Mouse (Mus musculus) kidney, postnatal 0 days (tissue): ENCODE data around the gene Mepce. TPM values are rescaled to one million over a fixed set of nuclear protein-coding genes. Genes with fewer than 3 reads are reported as not detected.

Experiments used
- ATAC-seq: fragments of 200-750 bp; cut with Nextera tagmentation; replicated peaks from 2 replicates; pipeline ENCODE4 v1.8.0; 2017; ENCODE audit warnings: low read depth, moderate number of reproducible peaks, moderate TSS enrichment, moderate library complexity; ENCODE audit not compliant: low FRiP score
- DNase-seq: peaks from one replicate; pipeline ENCODE4 v3.0.0-alpha.2; 2016; ENCODE audit warnings: low spot score
- H3K27ac ChIP-seq: fragments of 300-500 bp; sonication (generic); 2 replicates; pipeline ENCODE4 v1.5.1; 2014; ENCODE audit warnings: mild to moderate bottlenecking
- H3K27me3 ChIP-seq: fragments of 300-500 bp; sonication (generic); 2 replicates; pipeline ENCODE4 v1.6.1; 2014; ENCODE audit warnings: low read length, mixed read lengths; ENCODE audit not compliant: insufficient read depth
- H3K36me3 ChIP-seq: fragments of 300-500 bp; sonication (generic); 2 replicates; pipeline ENCODE4 v1.6.1; 2014; ENCODE audit warnings: low read length, mixed read lengths; ENCODE audit not compliant: insufficient read depth
- H3K4me1 ChIP-seq: fragments of 300-500 bp; sonication (generic); replicated peaks from 2 replicates; pipeline ENCODE4 v1.6.1; 2014; ENCODE audit warnings: antibody characterized with exemption, low read length, mixed read lengths; ENCODE audit not compliant: insufficient read depth
- H3K4me2 ChIP-seq: fragments of 300-500 bp; sonication (generic); 2 replicates; pipeline ENCODE4 v1.6.1; 2014; ENCODE audit warnings: mild to moderate bottlenecking, low read length, moderate library complexity, mixed read lengths
- H3K4me3 ChIP-seq: fragments of 300-500 bp; sonication (generic); replicated peaks from 2 replicates; pipeline ENCODE4 v1.5.1; 2014; ENCODE audit warnings: low read depth, low read length
- H3K9ac ChIP-seq: fragments of 300-500 bp; sonication (generic); 2 replicates; pipeline ENCODE4 v1.6.1; 2014; ENCODE audit warnings: low read depth, low read length
- H3K9me3 ChIP-seq: fragments of 300-500 bp; sonication (generic); replicated peaks from 2 replicates; pipeline ENCODE4 v1.6.1; 2016; ENCODE audit warnings: low read length, inconsistent platforms, mixed read lengths
- CTCF ChIP-seq: IDR thresholded peaks from 2 replicates; pipeline ENCODE4 v1.5.1; 2016; ENCODE audit warnings: antibody characterized with exemption, low read depth, mild to moderate bottlenecking, moderate library complexity
- WGBS: fragments of 180-500 bp; shearing (Covaris S2); extraction: QIAGEN DNeasy Blood & Tissue Kit; methylation state at CpG from one replicate; pipeline ENCODE4 v1.1.7; 2014; 5-methylcytosine and 5-hydroxymethylcytosine counted together
- polyA plus RNA-seq: library from polyadenylated mRNA; unstranded; fragments of >200 nt; fragmentation: Nextera tagmentation; extraction: Ambion mirVana; gene quantifications from 2 replicates; pipeline ENCODE4 v1.2.1, GENCODE M21; 2015

The Mepce gene
- polyA plus RNA-seq, 1 experiment from 2014 or later, result 11.6 TPM

GRCm38 (mm10) chr5:137745214-137746171 is 42.0 kb downstream of the Mepce start, which contains the start of gene Tsc22d4:
Gene Tsc22d4 (plus strand): TSS chr5:137745730.
- H3K4me1 ChIP-seq, result peaks cover 14% of the 10 kb centered on the region
- no peaks in the 10 kb centered on the region for H3K36me3 ChIP-seq
- H3K4me2 ChIP-seq, result peak within 1 kb of the TSS; percentile 99
- H3K27me3 ChIP-seq, result no peaks in the 10 kb centered on the region
- no peaks in the 10 kb centered on the region for H3K9me3 ChIP-seq
- peak within 1 kb of the TSS; percentile 97 for H3K27ac ChIP-seq
- H3K9ac ChIP-seq, result peak within 1 kb of the TSS; percentile 77
- DNase-seq (peak; percentile 97), ATAC-seq (peak; percentile 81)
- WGBS, result 3% methylated on average over 27 of the region's 28 CpGs
- peak within 1 kb of the TSS; percentile 64 for H3K4me3 ChIP-seq
- peak; percentile 6; the same call in 1 of the 2 replicates for TF ChIP-seq CTCF

- Histone ChIP-seq H3K27me3 (no peaks in the 10 kb centered on the region), H3K36me3 (no peaks in the 10 kb centered on the region), H3K4me2 (no peak overlapping the region), H3K4me3 (no peak overlapping the region), H3K27ac (no peak overlapping the region), H3K4me1 (peaks cover 15% of the 10 kb centered on the region), H3K9me3 (no peaks in the 10 kb centered on the region), H3K9ac (no peak overlapping the region)
- TF ChIP-seq CTCF, result no peak
- DNase-seq (no peak), ATAC-seq (no peak)
- 90% methylated on average over 6 of the region's 7 CpGs for WGBS
These were observed 43.3 kb downstream of the Mepce start for GRCm38 (mm10) chr5:137744197-137744596.

GRCm38 (mm10) chr5:137742836-137743235 is 44.6 kb downstream of the Mepce start:
- H3K4me3 ChIP-seq, result no peak overlapping the region
- H3K4me2 ChIP-seq, result no peak overlapping the region
- H3K4me1 ChIP-seq, result peaks cover 10% of the 10 kb centered on the region; the same call in 1 of the 2 replicates
- WGBS, result 90% methylated on average over 6 of the region's 6 CpGs
- no peak for DNase-seq
- H3K36me3 ChIP-seq, result no peaks in the 10 kb centered on the region
- no peak for TF ChIP-seq CTCF
- no peak for ATAC-seq
- no peaks in the 10 kb centered on the region for H3K27me3 ChIP-seq
- H3K9me3 ChIP-seq, result no peaks in the 10 kb centered on the region
- H3K9ac ChIP-seq, result no peak overlapping the region
- no peak overlapping the region for H3K27ac ChIP-seq

- Histone ChIP-seq H3K36me3 (no peaks in the 10 kb centered on the region), H3K9me3 (no peaks in the 10 kb centered on the region), H3K4me2 (peak overlapping the region; percentile 82), H3K9ac (no peak overlapping the region), H3K27ac (no peak overlapping the region), H3K27me3 (no peaks in the 10 kb centered on the region), H3K4me3 (no peak overlapping the region), H3K4me1 (peaks cover 7% of the 10 kb centered on the region; the same call in 1 of the 2 replicates)
- DNase-seq, result no peak
- 53% methylated on average over 10 of the region's 10 CpGs for WGBS
- no peak for ATAC-seq
- TF ChIP-seq CTCF, result no peak
These were observed 45.4 kb downstream of the Mepce start for GRCm38 (mm10) chr5:137742048-137742447.

- H3K9ac ChIP-seq, result peak within 1 kb of the TSS; percentile 72
- under 1% methylated on average over 55 of the region's 71 CpGs for WGBS
These were observed 46.2 kb downstream of the Mepce start, which contains the start of gene Nyap1 for GRCm38 (mm10) chr5:137741023-137741931. Gene Nyap1 (minus strand): TSS chr5:137741607.

GRCm38 (mm10) chr5:137740506-137740905 is 46.9 kb downstream of the Mepce start:
- no peaks in the 10 kb centered on the region for H3K27me3 ChIP-seq
- ATAC-seq, result no peak
- peak overlapping the region; percentile 82 for H3K4me2 ChIP-seq
- peak overlapping the region; percentile 72 for H3K9ac ChIP-seq
- no peaks in the 10 kb centered on the region for H3K36me3 ChIP-seq
- TF ChIP-seq CTCF, result no peak
- no peaks in the 10 kb centered on the region for H3K9me3 ChIP-seq
- H3K4me3 ChIP-seq, result peak overlapping the region; percentile 56
- H3K4me1 ChIP-seq, result peaks cover 7% of the 10 kb centered on the region; the same call in 1 of the 2 replicates
- WGBS, result 9% methylated on average over 11 of the region's 11 CpGs
- 0 out of 2 replicates have a peak overlapping the region, but pooled peaks have one; percentile 19 for H3K27ac ChIP-seq
- DNase-seq, result peak; percentile 31

More at GRCm38 (mm10) chr5:137741023-137741931, 46.2 kb downstream of the Mepce start, which contains the start of gene Nyap1:
- H3K27ac ChIP-seq, result peak within 1 kb of the TSS; percentile 76
- TF ChIP-seq CTCF, result peak; percentile 73
- no peaks in the 10 kb centered on the region for H3K9me3 ChIP-seq
- H3K4me2 ChIP-seq, result peak within 1 kb of the TSS; percentile 82
- ATAC-seq (peak; percentile 79), DNase-seq (peak; percentile 83)
- H3K27me3 ChIP-seq, result no peaks in the 10 kb centered on the region
- peak within 1 kb of the TSS; percentile 56 for H3K4me3 ChIP-seq
- H3K4me1 ChIP-seq, result peaks cover 7% of the 10 kb centered on the region; the same call in 1 of the 2 replicates
- no peaks in the 10 kb centered on the region for H3K36me3 ChIP-seq
